Mouse (Mus musculus) heart, embryonic 14.5 days (tissue): ENCODE data around the gene Nanos3. TPM values are rescaled to one million over a fixed set of nuclear protein-coding genes. Genes with fewer than 3 reads are reported as not detected.

Source experiments
- ATAC-seq: fragments of 200-750 bp; cut with Nextera tagmentation; 2 replicates; pipeline ENCODE4 v1.8.0; 2017; ENCODE audit warnings: low read depth, moderate TSS enrichment; ENCODE audit not compliant: insufficient number of reproducible peaks, insufficient read depth, low FRiP score
- H3K27ac ChIP-seq, 2 experiments: fragments of 200-500 bp in 1 of 2; fragments of 300-500 bp in 1 of 2; sonication (generic) in 1 of 2; replicated peaks in 1 of 2; 2 replicates each; pipeline ENCODE4 v1.5.1; 2012 to 2014; ENCODE audit warnings: low read depth in 2 of 2, low read length in 2 of 2, control low read depth in 1 of 2, mild to moderate bottlenecking in 1 of 2, mixed read lengths in 1 of 2; ENCODE audit not compliant: control insufficient read depth in 1 of 2, insufficient read depth in 1 of 2
- H3K27me3 ChIP-seq: fragments of 300-500 bp; sonication (generic); 2 replicates; pipeline ENCODE4 v1.6.1; 2014; ENCODE audit warnings: mild to moderate bottlenecking, low read length, control low read depth; ENCODE audit not compliant: control insufficient read depth, insufficient read depth
- H3K36me3 ChIP-seq: fragments of 300-500 bp; sonication (generic); 2 replicates; pipeline ENCODE4 v1.6.1; 2014; ENCODE audit warnings: mild to moderate bottlenecking, control low read depth, low read length, mixed read lengths; ENCODE audit not compliant: control insufficient read depth, insufficient read depth
- H3K4me1 ChIP-seq, 2 experiments: fragments of 200-500 bp in 1 of 2; fragments of 300-500 bp in 1 of 2; sonication (generic) in 1 of 2; 2 replicates each; pipeline ENCODE4 v1.6.1; 2012 to 2014; ENCODE audit warnings: low read length in 2 of 2, control low read depth in 1 of 2, mixed read lengths in 1 of 2; ENCODE audit not compliant: control insufficient read depth in 2 of 2, insufficient read depth in 2 of 2
- H3K4me2 ChIP-seq: fragments of 300-500 bp; sonication (generic); 2 replicates; pipeline ENCODE4 v1.6.1; 2014; ENCODE audit warnings: mild to moderate bottlenecking, low read length
- H3K4me3 ChIP-seq, 2 experiments: fragments of 200-500 bp in 1 of 2; fragments of 300-500 bp in 1 of 2; sonication (generic) in 1 of 2; 2 replicates each; pipeline ENCODE4 v1.5.1; 2012 to 2014; ENCODE audit warnings: low read length in 2 of 2, mild to moderate bottlenecking in 2 of 2, control low read depth in 1 of 2, low read depth in 1 of 2, moderate library complexity in 1 of 2; ENCODE audit not compliant: control insufficient read depth in 1 of 2, insufficient read depth in 1 of 2
- H3K9ac ChIP-seq: fragments of 300-500 bp; sonication (generic); 2 replicates; pipeline ENCODE4 v1.6.1; 2014; ENCODE audit warnings: mild to moderate bottlenecking, low read length
- H3K9me3 ChIP-seq: fragments of 300-500 bp; sonication (generic); 2 replicates; pipeline ENCODE4 v1.6.1; 2016; ENCODE audit warnings: low read length, control low read depth; ENCODE audit not compliant: control insufficient read depth
- WGBS: fragments of 180-500 bp; shearing (Covaris S2); extraction: QIAGEN DNeasy Blood & Tissue Kit; methylation state at CpG from one replicate; pipeline ENCODE4 v1.1.7; 2014; 5-methylcytosine and 5-hydroxymethylcytosine counted together
- polyA plus RNA-seq: library from polyadenylated mRNA; unstranded; fragments of >200 nt; fragmentation: Nextera tagmentation; extraction: Ambion mirVana; gene quantifications from 2 replicates; pipeline ENCODE4 v1.2.1, GENCODE M21; 2014

Gene Nanos3
- polyA plus RNA-seq, 1 experiment from 2014 or later, result 3.8 TPM

DNA sequence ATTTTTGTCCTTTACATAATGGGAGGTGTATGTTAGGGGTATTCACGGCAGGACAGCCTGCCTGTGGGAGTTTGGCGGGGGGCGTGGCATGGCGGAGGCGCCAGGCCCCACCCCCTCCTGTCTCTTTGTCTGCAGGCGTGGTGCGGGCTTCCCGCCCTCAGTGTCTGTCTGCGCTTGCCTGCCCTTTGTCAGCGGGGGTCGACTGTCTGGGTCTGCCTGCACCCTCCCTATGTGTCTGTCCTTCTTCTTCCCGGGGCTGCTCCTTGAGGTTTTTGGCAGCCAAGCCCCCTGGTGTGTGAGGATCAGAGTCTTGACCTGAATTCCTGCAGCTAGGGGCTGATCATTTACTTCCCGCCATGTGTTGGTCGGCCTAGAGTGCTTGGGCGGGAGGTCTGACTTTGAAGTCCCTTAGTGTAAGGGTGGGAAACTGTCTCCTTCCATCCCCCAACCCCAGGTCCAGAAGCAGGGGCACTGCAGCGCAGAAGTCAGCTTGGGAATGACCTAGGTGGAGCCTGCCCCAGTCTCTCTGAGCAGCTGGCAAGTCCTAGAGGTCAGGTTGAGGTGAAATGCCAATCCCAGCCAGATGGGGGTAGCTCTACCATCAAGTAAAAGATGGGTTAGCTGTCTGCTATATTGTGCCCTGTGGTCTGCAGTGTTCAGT is 4.4 kb downstream of the Nanos3 start:
- ATAC-seq, result peak; percentile 57
- peak overlapping the region; percentile 65 for H3K9ac ChIP-seq
- WGBS, result 2% methylated on average over 16 of the region's 16 CpGs
- H3K36me3 ChIP-seq, result peaks cover 6% of the 10 kb centered on the region; the same call in 1 of the 2 replicates
- H3K4me1 ChIP-seq, result peaks cover 22 to 56% of the 10 kb centered on the region in 2 experiments
- H3K9me3 ChIP-seq, result no peaks in the 10 kb centered on the region
- H3K27ac ChIP-seq, result peak overlapping the region; percentile 69; a peak in 3 of 4 replicates
- no peaks in the 10 kb centered on the region for H3K27me3 ChIP-seq
- peak overlapping the region; percentile 23 to 28; a peak in 2 of 4 replicates for H3K4me3 ChIP-seq
- peak overlapping the region; percentile 61 for H3K4me2 ChIP-seq

DNA sequence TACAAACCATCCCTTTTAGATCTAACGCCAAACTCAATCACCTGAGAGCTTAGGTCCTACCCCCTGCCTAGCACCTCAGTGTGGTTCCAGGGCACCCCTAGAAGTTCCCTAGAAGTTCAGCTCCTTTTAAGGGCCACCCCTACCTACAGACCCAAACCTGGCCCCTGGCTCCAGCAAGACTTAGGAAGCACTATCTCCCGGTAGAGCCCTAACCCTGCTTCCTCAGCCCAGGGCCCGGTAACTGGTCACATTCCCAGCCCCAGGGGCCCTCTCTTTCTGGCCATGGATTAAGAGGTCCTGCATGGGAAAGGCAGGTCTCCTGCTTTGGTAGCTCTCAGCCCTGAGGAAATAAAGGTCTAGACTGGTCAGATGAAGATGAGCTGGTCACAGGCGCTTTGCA is 5.1 kb downstream of the Nanos3 start:
- Histone ChIP-seq H3K9me3 (no peaks in the 10 kb centered on the region), H3K27me3 (no peaks in the 10 kb centered on the region), H3K36me3 (peaks cover 6% of the 10 kb centered on the region; the same call in 1 of the 2 replicates), H3K4me1 (peaks cover 22 to 56% of the 10 kb centered on the region in 2 experiments), H3K9ac (peak overlapping the region; percentile 65), H3K4me2 (peak overlapping the region; percentile 61), H3K27ac (peak overlapping the region in 1 of 2 experiments; percentile 69; a peak in 1 of 4 replicates), H3K4me3 (peak overlapping the region in 1 of 2 experiments; percentile 23; a peak in 1 of 4 replicates)
- ATAC-seq, result no peak
- WGBS, result 34% methylated on average over 4 of the region's 4 CpGs

DNA sequence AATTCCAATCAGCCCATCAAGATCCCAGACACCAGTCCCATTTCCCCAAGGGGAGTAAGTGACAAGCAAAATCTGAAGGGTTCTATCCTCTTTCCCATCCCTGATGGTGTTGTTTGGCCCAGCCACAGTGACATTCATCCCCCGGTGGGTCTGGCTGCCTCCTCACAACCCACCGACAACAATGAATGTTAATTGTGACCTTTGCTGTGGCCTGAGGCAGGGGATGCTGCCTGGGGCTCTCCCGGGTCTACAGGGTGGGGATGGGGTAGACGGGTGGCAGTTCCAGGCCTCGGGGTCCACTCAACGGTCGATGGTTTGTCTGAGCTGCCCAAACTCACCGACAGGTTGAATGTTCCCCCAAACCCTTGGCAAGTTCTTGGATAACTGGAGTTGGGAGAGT is 6.4 kb downstream of the Nanos3 start:
- 85% methylated on average over 8 of the region's 8 CpGs for WGBS

DNA sequence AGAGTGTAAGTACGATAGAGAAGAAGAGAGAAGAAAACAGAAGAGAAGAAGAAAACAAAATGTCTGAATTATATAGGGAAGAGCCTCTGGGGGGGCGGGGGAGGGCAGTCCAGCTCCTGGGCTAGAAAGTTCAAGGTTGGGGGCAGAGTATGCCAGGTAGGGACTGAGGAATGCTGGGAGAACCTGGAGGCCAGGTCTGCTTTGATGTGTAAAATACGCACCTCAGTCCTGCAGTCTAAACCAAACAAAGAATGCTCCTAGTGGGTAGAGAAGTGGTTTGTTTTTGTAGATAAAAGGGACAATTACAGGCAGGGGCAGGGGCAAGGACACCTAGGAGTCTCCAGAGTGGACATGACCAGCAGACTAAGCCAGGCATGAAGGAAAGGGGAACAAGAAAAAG is 7.6 kb downstream of the Nanos3 start:
- Histone ChIP-seq H3K4me1 (peaks cover 16 to 44% of the 10 kb centered on the region in 2 experiments), H3K36me3 (peaks cover 22% of the 10 kb centered on the region)
- WGBS, result 94% methylated on average over 3 of the region's 3 CpGs

More for the DNA sequence above, 6.4 kb downstream of the Nanos3 start:
- no peaks in the 10 kb centered on the region for H3K27me3 ChIP-seq
- no peak overlapping the region for H3K4me2 ChIP-seq
- no peaks in the 10 kb centered on the region for H3K9me3 ChIP-seq
- H3K9ac ChIP-seq, result no peak overlapping the region
- H3K27ac ChIP-seq, result no peak overlapping the region
- H3K4me3 ChIP-seq, result no peak overlapping the region
- no peak for ATAC-seq
- H3K36me3 ChIP-seq, result peaks cover 10% of the 10 kb centered on the region
- H3K4me1 ChIP-seq, result peaks cover 19 to 50% of the 10 kb centered on the region in 2 experiments

DNA sequence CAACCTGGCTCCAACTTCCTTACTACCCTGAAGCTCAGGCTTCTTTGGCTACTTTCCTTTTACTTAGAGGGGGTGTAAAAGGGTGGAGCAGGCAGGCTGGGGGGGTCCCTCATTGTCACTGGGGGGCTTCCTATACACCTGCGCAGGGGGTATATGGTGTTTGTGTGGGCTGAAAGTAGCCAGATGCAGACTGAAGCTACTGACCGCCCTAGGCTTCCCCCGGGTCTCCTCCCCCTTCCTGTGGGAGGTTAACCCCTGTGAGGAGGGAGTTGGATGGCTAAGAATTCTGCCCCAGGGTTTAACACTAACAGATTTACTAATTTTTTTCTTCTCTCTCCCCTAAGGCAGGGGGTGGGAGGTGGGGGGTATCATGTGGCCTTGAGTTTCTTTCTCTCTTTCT is 8.5 kb downstream of the Nanos3 start:
- WGBS, result 26% methylated on average over 3 of the region's 3 CpGs
- no peak for ATAC-seq
- Histone ChIP-seq H3K36me3 (peaks cover 31% of the 10 kb centered on the region), H3K9ac (peak overlapping the region; percentile 50; the same call in 1 of the 2 replicates), H3K4me3 (no peak overlapping the region), H3K4me1 (peaks cover 16 to 42% of the 10 kb centered on the region in 2 experiments), H3K27me3 (no peaks in the 10 kb centered on the region), H3K4me2 (0 out of 2 replicates have a peak overlapping the region, but pooled peaks have one; percentile 11), H3K9me3 (no peaks in the 10 kb centered on the region), H3K27ac (no peak overlapping the region)

More for the DNA sequence above, 7.6 kb downstream of the Nanos3 start:
- Histone ChIP-seq H3K27ac (no peak overlapping the region), H3K27me3 (no peaks in the 10 kb centered on the region), H3K9me3 (no peaks in the 10 kb centered on the region), H3K4me3 (no peak overlapping the region), H3K9ac (no peak overlapping the region), H3K4me2 (no peak overlapping the region)
- no peak for ATAC-seq

DNA sequence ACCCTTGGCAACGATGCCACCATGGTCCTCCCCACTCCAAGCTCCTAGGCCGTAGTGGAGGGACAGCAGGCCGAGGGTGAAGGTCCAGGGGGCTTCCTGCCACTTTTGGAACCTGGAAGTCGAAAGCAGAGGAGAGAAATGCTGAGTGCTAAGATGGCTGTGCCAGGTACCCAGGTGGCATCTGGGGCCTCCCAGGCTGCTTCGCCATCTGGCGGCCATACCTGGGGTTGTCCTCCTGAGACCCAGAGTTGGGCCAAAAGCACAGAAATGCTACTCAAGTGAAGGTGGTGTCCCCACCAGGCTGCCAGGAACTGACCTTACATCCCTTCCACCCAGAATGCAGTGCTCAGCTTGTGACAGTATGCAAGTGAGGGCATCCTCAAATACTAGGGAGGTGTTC is 11.2 kb downstream of the Nanos3 start:
- Histone ChIP-seq H3K4me3 (no peak overlapping the region), H3K9ac (no peak overlapping the region)
- 85% methylated on average over 6 of the region's 6 CpGs for WGBS

DNA sequence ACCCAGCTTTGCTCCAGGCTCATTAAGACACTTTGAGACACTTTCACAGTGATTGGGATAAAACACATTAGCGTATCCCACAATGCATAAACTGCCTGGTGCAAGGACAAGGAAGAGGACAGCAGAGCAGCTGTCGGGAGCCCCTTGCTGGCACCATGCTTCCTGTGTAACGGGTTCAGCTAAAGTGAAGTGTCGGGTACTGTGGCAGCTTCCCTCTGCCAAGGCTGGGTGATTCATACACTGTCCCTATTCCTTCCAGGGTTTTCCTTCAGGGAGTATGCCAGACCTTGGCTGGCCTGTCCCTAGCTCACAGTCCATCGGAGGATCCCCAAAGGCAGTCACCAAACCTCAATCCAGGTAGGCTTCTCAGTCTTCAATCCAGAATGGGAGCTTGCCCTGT is 14.9 kb downstream of the Nanos3 start:
- no peak overlapping the region for H3K27ac ChIP-seq
- H3K9me3 ChIP-seq, result no peaks in the 10 kb centered on the region
- WGBS, result 84% methylated on average over 5 of the region's 5 CpGs
- no peak overlapping the region for H3K9ac ChIP-seq
- no peak overlapping the region for H3K4me3 ChIP-seq
- H3K36me3 ChIP-seq, result peaks cover 33% of the 10 kb centered on the region
- H3K27me3 ChIP-seq, result no peaks in the 10 kb centered on the region
- ATAC-seq, result no peak
- no peak overlapping the region for H3K4me2 ChIP-seq
- peaks cover 14 to 24% of the 10 kb centered on the region in 2 experiments for H3K4me1 ChIP-seq

More for the DNA sequence above, 11.2 kb downstream of the Nanos3 start:
- peaks cover 3 to 15% of the 10 kb centered on the region in 2 experiments; a peak in 3 of 4 replicates for H3K4me1 ChIP-seq
- no peaks in the 10 kb centered on the region for H3K9me3 ChIP-seq
- no peak overlapping the region for H3K27ac ChIP-seq
- H3K4me2 ChIP-seq, result no peak overlapping the region
- no peak for ATAC-seq
- H3K27me3 ChIP-seq, result no peaks in the 10 kb centered on the region
- H3K36me3 ChIP-seq, result peaks cover 40% of the 10 kb centered on the region
